Comparison of ENCODE assay signal across 16 mouse cellular contexts in genomic region chr14:24176609-24177008, GRCm38 (mm10).
DNase-seq lines count a peak whose midpoint lies in the region.
"Had no signal": no experiment of that assay in that cellular context is flagged by ENCODE, and none has a peak within 500 bp of the region (broad histone marks: within the 10 kb centered on the region; RNA-seq: fewer than 3 reads in every experiment).

No protein-coding gene starts in this region.

- peak; percentile 33 for DNase-seq in kidney, adult 18-20 months
- peak; percentile 51 for DNase-seq in kidney, adult 9 months
- DNase-seq in kidney, postnatal 10 days, result peak; percentile 35
- no peak for DNase-seq in T-cell, adult 2 months (ENCODE audit: low spot score)
- DNase-seq in spleen, postnatal 4 days (ENCODE audit: low spot score in 2 of 2), result no peak
- no peak for DNase-seq in embryo, embryonic 11 days
- DNase-seq: adrenal gland, postnatal 14 days; B cell, adult 2 months; cerebellum, adult 11 months; cerebellum, adult 9-11 months; gastrocnemius, postnatal 10 days; heart, postnatal 36 days; lung, postnatal 4 days; right cerebral cortex, postnatal 4 days; thymus, adult 2 months; thymus, postnatal 36 days had no signal

Comparison
In these comparisons a context has a peak if more than half of its experiments do, and no peak if none do; other contexts are left out.
1. DNase-seq: peak in kidney, adult 18-20 months (single experiment), kidney, adult 9 months (single experiment) and kidney, postnatal 10 days (single experiment); none in T-cell, adult 2 months (single experiment), spleen, postnatal 4 days (0 of 2) and embryo, embryonic 11 days (single experiment).